Mouse (Mus musculus) cortical plate, adult 2 months (tissue): ENCODE results near the gene Dleu7.

Source experiments
- CTCF ChIP-seq: fragments of 200-500 bp; IDR thresholded peaks from 2 replicates; pipeline ENCODE4 v1.5.1; 2011; ENCODE audit warnings: mild to moderate bottlenecking, control low read depth, low read length; ENCODE audit not compliant: insufficient read depth; ENCODE audit errors: extremely low read depth
- POLR2A ChIP-seq: fragments of 200-500 bp; IDR thresholded peaks from 2 replicates; pipeline ENCODE4 v1.6.1; 2011; ENCODE audit warnings: mild to moderate bottlenecking, low read length, control low read depth; ENCODE audit not compliant: insufficient read depth; ENCODE audit errors: extremely low read depth

GRCm38 (mm10) chr14:62323457-62323856 is 30.6 kb upstream of the Dleu7 start:
- TF ChIP-seq POLR2A = no peak
- TF ChIP-seq CTCF = no peak
